Mouse (Mus musculus): ENCODE results near the gene Cpb2. TPM values are rescaled to one million over a fixed set of nuclear protein-coding genes. Genes with fewer than 3 reads are reported as not detected.

The Cpb2 gene
- total RNA-seq (2017), result not detected in 2 replicates

- ATAC-seq (replicated peaks in 1 of 2; ENCODE audit: insufficient read depth in 1 of 2, low FRiP score in 2 of 2, low TSS enrichment in 1 of 2, low read depth in 1 of 2, poor library complexity in 2 of 2, severe bottlenecking in 2 of 2), result no peak
Measured at GRCm38 (mm10) chr14:75242087-75242486, at the start of gene Cpb2. Gene Cpb2 (plus strand): TSS chr14:75242287.

DNA sequence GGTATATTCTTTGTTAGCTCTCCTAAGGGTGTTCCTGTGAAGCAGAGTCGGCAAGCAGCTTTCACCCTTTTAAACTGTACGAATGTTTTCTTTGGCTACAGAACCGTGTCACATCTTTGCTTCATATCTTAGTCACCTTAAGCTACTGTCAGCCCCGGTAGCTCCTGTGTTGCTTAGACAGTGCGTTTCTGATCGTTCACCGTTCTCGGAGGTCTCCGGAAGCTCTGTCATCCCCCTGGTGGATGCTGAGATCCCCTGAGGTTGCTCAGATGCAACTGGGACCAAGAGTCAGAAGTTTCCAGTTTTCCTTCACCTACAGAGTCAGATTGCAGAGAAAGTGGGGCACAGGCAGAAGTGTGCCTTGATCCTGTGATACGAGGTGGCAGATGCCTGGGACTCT, 49.7 kb upstream of the Cpb2 start:
- ATAC-seq (replicated peaks in 1 of 2; ENCODE audit: insufficient read depth in 1 of 2, low FRiP score in 2 of 2, low TSS enrichment in 1 of 2, low read depth in 1 of 2, poor library complexity in 2 of 2, severe bottlenecking in 2 of 2), result no peak

DNA sequence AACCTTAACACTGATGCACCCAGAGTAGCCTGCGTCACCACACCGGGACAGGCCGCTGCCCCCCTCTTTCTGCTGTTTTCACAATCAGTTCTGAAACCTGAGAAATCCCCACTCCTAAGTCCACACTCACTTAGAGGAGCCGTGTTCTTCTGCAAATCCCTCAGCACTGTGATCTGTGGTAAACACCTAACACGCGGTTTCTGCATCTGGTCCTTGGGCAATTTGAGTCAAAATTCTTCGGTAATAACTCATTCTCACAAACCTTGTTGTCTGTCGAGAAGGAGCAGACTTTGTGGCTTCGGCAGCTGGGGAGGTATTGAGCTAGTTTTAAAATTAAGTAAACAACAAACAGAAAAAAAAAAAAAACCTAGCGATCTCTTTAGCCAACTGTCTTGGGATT, 49.2 kb upstream of the Cpb2 start:
- ATAC-seq (replicated peaks in 1 of 2; ENCODE audit: insufficient read depth in 1 of 2, low FRiP score in 2 of 2, low TSS enrichment in 1 of 2, low read depth in 1 of 2, poor library complexity in 2 of 2, severe bottlenecking in 2 of 2), result peak in 1 of 2 experiments; percentile 30; a peak in 1 of 4 replicates

DNA sequence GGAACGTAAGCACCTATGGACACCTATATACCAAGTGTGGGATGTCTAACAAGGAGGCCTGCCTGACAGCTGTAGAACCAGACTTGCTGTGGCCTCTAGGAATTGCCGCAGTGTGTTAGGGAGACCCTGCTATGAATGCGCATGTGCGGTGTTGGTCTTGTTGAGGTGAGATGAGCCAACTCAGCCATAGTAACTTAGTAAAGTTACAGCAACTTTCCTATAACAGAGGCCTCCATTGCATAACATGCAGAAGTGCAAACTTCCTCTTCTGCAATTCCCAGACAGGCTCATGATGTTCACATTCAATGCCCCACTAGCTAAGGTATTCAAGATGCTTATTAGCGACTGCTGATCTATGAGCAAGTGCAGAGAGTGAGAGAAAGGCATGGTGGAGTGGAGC, 46.6 kb upstream of the Cpb2 start:
- ATAC-seq (replicated peaks in 1 of 2; ENCODE audit: insufficient read depth in 1 of 2, low FRiP score in 2 of 2, low TSS enrichment in 1 of 2, low read depth in 1 of 2, poor library complexity in 2 of 2, severe bottlenecking in 2 of 2), result peak; percentile 69 to 81

DNA sequence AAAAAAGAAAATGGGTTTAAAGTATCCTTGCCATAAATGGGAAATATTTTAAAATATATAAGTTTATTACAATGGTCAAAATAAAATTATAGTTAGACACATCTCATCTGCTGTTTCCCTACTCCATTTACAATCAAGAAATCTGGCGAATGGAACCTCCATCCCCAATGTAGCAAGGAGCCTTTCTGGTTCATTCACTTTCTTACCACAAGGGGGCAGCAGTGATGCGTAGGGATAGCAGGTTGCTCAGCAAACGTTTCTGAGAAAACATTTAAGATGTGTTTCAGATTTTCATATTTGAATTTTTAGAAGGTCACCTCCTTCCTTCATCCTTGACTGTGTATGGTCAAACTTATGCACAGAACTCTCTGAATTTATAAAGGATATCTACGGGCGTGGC, 45.1 kb upstream of the Cpb2 start:
- ATAC-seq (replicated peaks in 1 of 2; ENCODE audit: insufficient read depth in 1 of 2, low FRiP score in 2 of 2, low TSS enrichment in 1 of 2, low read depth in 1 of 2, poor library complexity in 2 of 2, severe bottlenecking in 2 of 2), result no peak

DNA sequence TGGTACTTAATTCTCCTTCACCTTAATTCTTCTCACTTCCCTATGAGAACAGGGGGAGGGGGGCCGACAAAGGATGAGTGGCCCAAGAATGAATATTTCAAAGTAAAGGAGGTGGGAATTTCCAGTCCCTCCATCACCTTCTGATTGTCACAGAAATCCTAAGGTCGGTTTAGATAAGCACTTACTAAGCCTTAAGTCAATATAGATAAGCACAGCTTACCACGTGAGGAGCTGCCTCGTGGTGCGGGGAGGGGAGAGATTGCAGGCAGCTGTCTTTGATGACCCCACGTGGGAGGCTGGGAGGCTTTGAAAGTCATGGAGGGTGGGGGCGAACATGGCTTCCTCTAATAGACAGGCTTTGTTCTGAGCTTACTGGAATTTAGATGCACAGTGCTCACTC, 44.4 kb upstream of the Cpb2 start:
- ATAC-seq (replicated peaks in 1 of 2; ENCODE audit: insufficient read depth in 1 of 2, low FRiP score in 2 of 2, low TSS enrichment in 1 of 2, low read depth in 1 of 2, poor library complexity in 2 of 2, severe bottlenecking in 2 of 2), result no peak

DNA sequence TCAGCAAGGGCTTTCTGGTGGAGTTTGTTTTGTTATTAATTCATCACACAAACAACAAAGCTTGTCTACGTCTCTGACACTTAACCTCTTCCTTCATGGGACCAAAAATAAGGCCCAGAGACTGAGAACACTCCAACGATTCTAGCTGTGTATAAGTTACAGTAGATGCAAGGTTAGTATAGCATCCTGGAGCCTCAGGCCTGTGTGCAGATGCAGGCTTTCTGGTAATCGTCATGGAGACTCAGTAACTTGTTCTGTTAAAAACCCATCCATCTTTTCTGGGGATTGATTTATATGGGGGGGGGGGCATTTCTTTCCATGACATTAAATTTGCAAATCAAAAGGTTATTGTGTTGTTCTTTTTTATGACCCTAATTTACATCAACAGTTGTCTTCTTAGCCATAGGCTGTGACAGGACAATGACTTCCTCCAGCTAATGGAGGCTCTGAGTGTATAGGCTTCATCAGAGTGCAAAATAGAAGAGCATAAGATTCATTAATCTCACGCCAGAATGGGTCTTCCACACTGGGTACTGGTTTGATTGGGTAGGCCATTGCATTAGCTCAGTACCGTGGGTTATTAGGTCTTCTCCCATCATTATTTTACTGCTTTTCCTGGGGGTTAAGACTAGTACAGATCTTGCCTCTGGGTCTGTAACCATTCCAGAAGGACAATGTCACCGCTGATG, 36.6 kb upstream of the Cpb2 start:
- no peak for ATAC-seq (replicated peaks in 1 of 2; ENCODE audit: insufficient read depth in 1 of 2, low FRiP score in 2 of 2, low TSS enrichment in 1 of 2, low read depth in 1 of 2, poor library complexity in 2 of 2, severe bottlenecking in 2 of 2)

DNA sequence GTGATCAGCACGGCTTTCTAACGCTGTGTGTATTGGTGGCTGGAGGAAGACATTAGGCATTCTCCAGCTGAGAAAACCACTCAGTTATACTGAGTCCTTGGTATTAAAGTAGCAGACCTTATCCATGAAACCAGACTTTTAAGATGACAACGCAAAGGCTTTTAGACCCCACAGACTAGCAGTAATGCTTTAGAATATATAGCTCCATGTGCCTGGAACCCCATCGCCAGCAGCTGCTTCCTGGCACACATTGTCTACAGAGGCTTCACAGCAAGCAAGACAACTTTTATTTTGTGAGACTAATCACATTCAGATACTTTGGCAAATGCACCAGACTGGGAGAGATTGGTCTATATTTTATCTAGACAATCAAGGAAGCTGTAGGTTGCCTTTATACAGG, 35.8 kb upstream of the Cpb2 start:
- ATAC-seq (replicated peaks in 1 of 2; ENCODE audit: insufficient read depth in 1 of 2, low FRiP score in 2 of 2, low TSS enrichment in 1 of 2, low read depth in 1 of 2, poor library complexity in 2 of 2, severe bottlenecking in 2 of 2), result no peak

GRCm38 (mm10) chr14:75208572-75209151, 33.4 kb upstream of the Cpb2 start:
- no peak for ATAC-seq (replicated peaks in 1 of 2; ENCODE audit: insufficient read depth in 1 of 2, low FRiP score in 2 of 2, low TSS enrichment in 1 of 2, low read depth in 1 of 2, poor library complexity in 2 of 2, severe bottlenecking in 2 of 2)

DNA sequence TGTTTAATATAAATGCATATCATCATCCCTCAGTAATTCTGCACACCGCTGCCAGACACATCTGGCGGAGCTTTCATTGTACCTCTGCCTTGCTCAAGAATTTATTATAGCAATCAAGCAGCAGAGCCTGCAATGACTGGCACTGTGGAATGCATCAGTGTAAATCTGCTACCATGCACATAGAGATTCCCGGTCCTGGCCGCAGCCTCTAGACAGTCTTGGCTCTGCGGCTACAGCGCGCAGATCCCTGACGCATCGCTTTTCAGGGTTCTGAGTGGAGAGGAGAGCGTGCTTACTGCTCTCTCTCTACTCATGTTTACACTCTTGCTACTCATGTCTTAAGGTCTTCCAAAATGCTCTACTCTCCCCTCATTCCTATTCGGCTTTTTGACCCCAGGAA, 28.3 kb upstream of the Cpb2 start:
- no peak for ATAC-seq (replicated peaks in 1 of 2; ENCODE audit: insufficient read depth in 1 of 2, low FRiP score in 2 of 2, low TSS enrichment in 1 of 2, low read depth in 1 of 2, poor library complexity in 2 of 2, severe bottlenecking in 2 of 2)

DNA sequence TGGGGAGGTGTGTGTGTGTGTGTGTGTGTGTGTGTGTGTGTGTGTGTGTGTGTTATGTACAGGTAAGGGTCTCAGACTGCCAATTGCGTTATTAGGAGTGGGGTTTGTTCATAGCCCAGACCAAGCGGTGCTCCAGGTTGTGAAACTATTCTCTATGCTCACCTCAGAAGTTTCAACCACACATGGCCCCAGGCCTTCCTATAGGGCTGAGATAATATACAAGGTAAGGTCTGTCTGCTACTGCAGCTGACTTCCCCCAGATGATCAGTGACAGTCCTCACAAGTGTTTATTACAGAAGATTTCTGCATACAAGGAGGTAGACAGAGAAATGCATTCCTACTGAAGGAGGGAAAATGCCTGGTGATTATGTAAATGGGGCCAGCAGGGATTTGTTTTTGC, 23.2 kb upstream of the Cpb2 start:
- ATAC-seq (replicated peaks in 1 of 2; ENCODE audit: insufficient read depth in 1 of 2, low FRiP score in 2 of 2, low TSS enrichment in 1 of 2, low read depth in 1 of 2, poor library complexity in 2 of 2, severe bottlenecking in 2 of 2), result no peak

- ATAC-seq (replicated peaks in 1 of 2; ENCODE audit: insufficient read depth in 1 of 2, low FRiP score in 2 of 2, low TSS enrichment in 1 of 2, low read depth in 1 of 2, poor library complexity in 2 of 2, severe bottlenecking in 2 of 2), result no peak
Measured at GRCm38 (mm10) chr14:75219250-75219913, 22.7 kb upstream of the Cpb2 start.

GRCm38 (mm10) chr14:75222386-75222785, 19.7 kb upstream of the Cpb2 start:
- no peak for ATAC-seq (replicated peaks in 1 of 2; ENCODE audit: insufficient read depth in 1 of 2, low FRiP score in 2 of 2, low TSS enrichment in 1 of 2, low read depth in 1 of 2, poor library complexity in 2 of 2, severe bottlenecking in 2 of 2)

DNA sequence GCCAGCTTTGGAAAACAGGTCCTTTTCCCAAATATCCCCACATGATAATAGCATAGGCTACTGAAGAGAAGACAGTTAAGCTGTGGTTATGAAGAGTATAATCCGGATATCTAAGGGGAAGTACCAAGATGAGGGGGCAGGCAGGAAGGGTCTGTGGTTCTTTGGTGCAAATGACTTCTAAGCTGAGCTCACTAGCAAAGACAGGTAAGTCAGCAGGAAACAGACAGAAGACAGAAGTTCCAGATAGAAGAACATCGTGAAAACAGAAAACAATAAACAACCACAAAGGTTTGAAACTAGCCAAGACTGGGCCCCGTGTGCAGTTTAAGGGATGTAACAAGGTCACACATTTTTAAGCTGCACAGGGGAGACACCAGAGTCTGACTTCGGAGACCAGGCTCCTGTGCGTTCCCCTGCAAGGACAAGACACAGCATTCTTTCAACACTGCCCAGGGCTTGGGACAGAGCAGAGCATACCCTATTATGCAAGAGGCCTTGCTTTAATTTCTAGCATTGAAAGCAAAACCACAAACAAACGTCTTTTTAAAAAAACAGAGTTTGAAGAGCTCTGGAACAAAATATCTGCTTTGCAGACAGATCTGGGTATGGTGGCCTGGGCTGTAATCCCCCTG, 14.5 kb upstream of the Cpb2 start:
- peak in 1 of 2 experiments; percentile 51; a peak in 1 of 4 replicates for ATAC-seq (replicated peaks in 1 of 2; ENCODE audit: insufficient read depth in 1 of 2, low FRiP score in 2 of 2, low TSS enrichment in 1 of 2, low read depth in 1 of 2, poor library complexity in 2 of 2, severe bottlenecking in 2 of 2)

GRCm38 (mm10) chr14:75229834-75230233, 12.3 kb upstream of the Cpb2 start:
- ATAC-seq (replicated peaks in 1 of 2; ENCODE audit: insufficient read depth in 1 of 2, low FRiP score in 2 of 2, low TSS enrichment in 1 of 2, low read depth in 1 of 2, poor library complexity in 2 of 2, severe bottlenecking in 2 of 2), result peak; percentile 62 to 65; a peak in 3 of 4 replicates

DNA sequence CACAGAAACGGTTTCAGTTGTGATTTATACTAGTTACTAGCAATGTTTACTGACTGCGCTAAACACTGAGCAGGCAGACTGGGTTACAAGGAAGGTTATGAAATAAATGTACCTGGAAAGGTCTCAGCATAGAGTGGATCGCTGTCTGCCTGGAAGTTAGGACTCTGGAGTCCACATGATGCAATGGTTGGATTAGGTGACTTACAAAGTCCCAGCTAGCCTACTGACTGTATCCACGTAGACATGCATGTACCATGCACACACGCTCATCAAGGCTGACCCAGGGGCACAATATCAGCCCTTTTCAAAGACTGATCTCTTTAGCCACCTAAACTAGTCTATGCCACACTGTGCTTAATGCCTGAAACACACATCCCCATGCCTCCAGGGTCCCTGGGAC, 9.0 kb upstream of the Cpb2 start:
- no peak for ATAC-seq (replicated peaks in 1 of 2; ENCODE audit: insufficient read depth in 1 of 2, low FRiP score in 2 of 2, low TSS enrichment in 1 of 2, low read depth in 1 of 2, poor library complexity in 2 of 2, severe bottlenecking in 2 of 2)

- ATAC-seq (replicated peaks in 1 of 2; ENCODE audit: insufficient read depth in 1 of 2, low FRiP score in 2 of 2, low TSS enrichment in 1 of 2, low read depth in 1 of 2, poor library complexity in 2 of 2, severe bottlenecking in 2 of 2), result no peak
Measured at GRCm38 (mm10) chr14:75235552-75235951, 6.5 kb upstream of the Cpb2 start.

DNA sequence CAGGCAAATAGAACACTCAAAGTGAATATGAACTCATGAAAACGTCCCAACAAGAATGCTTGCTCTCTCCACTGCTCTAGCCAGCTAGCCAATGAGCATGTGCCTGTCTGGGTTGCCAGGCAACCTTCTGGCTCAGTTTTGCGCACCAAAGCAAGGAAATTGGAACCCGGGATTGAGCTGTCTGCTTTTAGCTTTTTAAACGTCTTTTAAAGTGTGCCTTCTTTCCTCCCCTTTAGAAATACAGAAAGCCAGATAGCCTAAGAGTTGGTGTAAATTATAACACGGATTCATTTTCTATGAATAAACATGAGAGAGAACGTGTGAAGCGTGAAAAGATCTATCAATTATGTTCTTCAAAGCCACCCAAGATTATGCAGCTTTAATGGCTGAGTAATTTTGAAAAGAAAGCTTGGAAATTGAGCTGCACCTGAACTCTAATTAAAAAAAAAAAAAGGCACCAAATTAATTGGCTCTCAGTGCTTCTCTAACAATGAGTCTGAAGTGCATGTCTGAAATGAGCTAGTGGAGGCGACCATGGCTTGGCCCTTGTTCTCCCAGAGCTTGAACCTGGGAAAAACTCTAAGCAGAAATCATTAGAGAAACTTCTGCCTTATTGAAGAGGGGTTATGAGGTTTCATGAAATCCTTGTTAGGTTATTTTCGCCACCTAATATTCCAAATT, 6.0 kb upstream of the Cpb2 start:
- no peak for ATAC-seq (replicated peaks in 1 of 2; ENCODE audit: insufficient read depth in 1 of 2, low FRiP score in 2 of 2, low TSS enrichment in 1 of 2, low read depth in 1 of 2, poor library complexity in 2 of 2, severe bottlenecking in 2 of 2)
